Mouse (Mus musculus) heart, embryonic 14.5 days (tissue): ENCODE data around the gene Mdm4. TPM values are rescaled to one million over a fixed set of nuclear protein-coding genes. Genes with fewer than 3 reads are reported as not detected.

ENCODE experiments used
- ATAC-seq: fragments of 200-750 bp; cut with Nextera tagmentation; 2 replicates; pipeline ENCODE4 v1.8.0; 2017; ENCODE audit warnings: low read depth, moderate TSS enrichment; ENCODE audit not compliant: insufficient number of reproducible peaks, insufficient read depth, low FRiP score
- H3K27ac ChIP-seq, 2 experiments: fragments of 200-500 bp in 1 of 2; fragments of 300-500 bp in 1 of 2; sonication (generic) in 1 of 2; replicated peaks in 1 of 2; 2 replicates each; pipeline ENCODE4 v1.5.1; 2012 to 2014; ENCODE audit warnings: low read depth in 2 of 2, low read length in 2 of 2, control low read depth in 1 of 2, mild to moderate bottlenecking in 1 of 2, mixed read lengths in 1 of 2; ENCODE audit not compliant: control insufficient read depth in 1 of 2, insufficient read depth in 1 of 2
- H3K27me3 ChIP-seq: fragments of 300-500 bp; sonication (generic); 2 replicates; pipeline ENCODE4 v1.6.1; 2014; ENCODE audit warnings: mild to moderate bottlenecking, low read length, control low read depth; ENCODE audit not compliant: control insufficient read depth, insufficient read depth
- H3K36me3 ChIP-seq: fragments of 300-500 bp; sonication (generic); 2 replicates; pipeline ENCODE4 v1.6.1; 2014; ENCODE audit warnings: mild to moderate bottlenecking, control low read depth, low read length, mixed read lengths; ENCODE audit not compliant: control insufficient read depth, insufficient read depth
- H3K4me1 ChIP-seq, 2 experiments: fragments of 200-500 bp in 1 of 2; fragments of 300-500 bp in 1 of 2; sonication (generic) in 1 of 2; 2 replicates each; pipeline ENCODE4 v1.6.1; 2012 to 2014; ENCODE audit warnings: low read length in 2 of 2, control low read depth in 1 of 2, mixed read lengths in 1 of 2; ENCODE audit not compliant: control insufficient read depth in 2 of 2, insufficient read depth in 2 of 2
- H3K4me2 ChIP-seq: fragments of 300-500 bp; sonication (generic); 2 replicates; pipeline ENCODE4 v1.6.1; 2014; ENCODE audit warnings: mild to moderate bottlenecking, low read length
- H3K4me3 ChIP-seq, 2 experiments: fragments of 200-500 bp in 1 of 2; fragments of 300-500 bp in 1 of 2; sonication (generic) in 1 of 2; 2 replicates each; pipeline ENCODE4 v1.5.1; 2012 to 2014; ENCODE audit warnings: low read length in 2 of 2, mild to moderate bottlenecking in 2 of 2, control low read depth in 1 of 2, low read depth in 1 of 2, moderate library complexity in 1 of 2; ENCODE audit not compliant: control insufficient read depth in 1 of 2, insufficient read depth in 1 of 2
- H3K9ac ChIP-seq: fragments of 300-500 bp; sonication (generic); 2 replicates; pipeline ENCODE4 v1.6.1; 2014; ENCODE audit warnings: mild to moderate bottlenecking, low read length
- H3K9me3 ChIP-seq: fragments of 300-500 bp; sonication (generic); 2 replicates; pipeline ENCODE4 v1.6.1; 2016; ENCODE audit warnings: low read length, control low read depth; ENCODE audit not compliant: control insufficient read depth
- WGBS: fragments of 180-500 bp; shearing (Covaris S2); extraction: QIAGEN DNeasy Blood & Tissue Kit; methylation state at CpG from one replicate; pipeline ENCODE4 v1.1.7; 2014; 5-methylcytosine and 5-hydroxymethylcytosine counted together
- polyA plus RNA-seq: library from polyadenylated mRNA; unstranded; fragments of >200 nt; fragmentation: Nextera tagmentation; extraction: Ambion mirVana; gene quantifications from 2 replicates; pipeline ENCODE4 v1.2.1, GENCODE M21; 2014

Mdm4 gene
- polyA plus RNA-seq, 1 experiment from 2014 or later: 38.2 TPM

GRCm38 (mm10) chr1:132964691-132965090 lies 65.7 kb downstream of the Mdm4 start:
- H3K4me2 ChIP-seq: no peak overlapping the region
- no peak overlapping the region for H3K4me3 ChIP-seq
- H3K27ac ChIP-seq: no peak overlapping the region
- ATAC-seq: no peak
- H3K36me3 ChIP-seq: no peaks in the 10 kb centered on the region
- no peak overlapping the region for H3K9ac ChIP-seq
- H3K9me3 ChIP-seq: no peaks in the 10 kb centered on the region
- no peaks in the 10 kb centered on the region for H3K27me3 ChIP-seq
- 31% methylated on average over 4 of the region's 4 CpGs for WGBS
- H3K4me1 ChIP-seq: peaks cover 2 to 3% of the 10 kb centered on the region in 2 experiments; a peak in 1 of 4 replicates

GRCm38 (mm10) chr1:132964106-132964505 lies 66.3 kb downstream of the Mdm4 start:
- H3K36me3 ChIP-seq: no peaks in the 10 kb centered on the region
- no peaks in the 10 kb centered on the region for H3K9me3 ChIP-seq
- no peaks in the 10 kb centered on the region for H3K27me3 ChIP-seq
- H3K4me1 ChIP-seq: peaks cover 2 to 3% of the 10 kb centered on the region in 2 experiments; a peak in 1 of 4 replicates
- no peak overlapping the region for H3K27ac ChIP-seq
- 71% methylated on average over 2 of the region's 2 CpGs for WGBS
- H3K4me2 ChIP-seq: no peak overlapping the region
- no peak for ATAC-seq
- no peak overlapping the region for H3K9ac ChIP-seq
- H3K4me3 ChIP-seq: no peak overlapping the region

GRCm38 (mm10) chr1:132961751-132962150 lies 68.6 kb downstream of the Mdm4 start:
- no peak for ATAC-seq
- WGBS: 89% methylated on average over 3 of the region's 3 CpGs

GRCm38 (mm10) chr1:132956809-132957208 lies 73.6 kb downstream of the Mdm4 start:
- WGBS: 78% methylated on average over 5 of the region's 5 CpGs
- no peak overlapping the region for H3K27ac ChIP-seq
- no peak overlapping the region for H3K9ac ChIP-seq
- H3K9me3 ChIP-seq: no peaks in the 10 kb centered on the region
- H3K27me3 ChIP-seq: no peaks in the 10 kb centered on the region
- H3K4me1 ChIP-seq: no peaks in the 10 kb centered on the region
- no peaks in the 10 kb centered on the region for H3K36me3 ChIP-seq
- ATAC-seq: no peak
- no peak overlapping the region for H3K4me3 ChIP-seq
- H3K4me2 ChIP-seq: no peak overlapping the region

More at GRCm38 (mm10) chr1:132961751-132962150, 68.6 kb downstream of the Mdm4 start:
- Histone ChIP-seq H3K27me3 (no peaks in the 10 kb centered on the region), H3K36me3 (no peaks in the 10 kb centered on the region), H3K4me1 (peaks cover 2 to 3% of the 10 kb centered on the region in 2 experiments; a peak in 1 of 4 replicates), H3K4me3 (no peak overlapping the region), H3K9ac (no peak overlapping the region), H3K27ac (no peak overlapping the region), H3K9me3 (no peaks in the 10 kb centered on the region), H3K4me2 (no peak overlapping the region)

- ATAC-seq: no peak
- 66% methylated on average over 7 of the region's 7 CpGs for WGBS
- H3K4me3 ChIP-seq: no peak overlapping the region
- no peaks in the 10 kb centered on the region; the same call in 1 of the 2 replicates for H3K27me3 ChIP-seq
- no peaks in the 10 kb centered on the region for H3K36me3 ChIP-seq
- H3K9me3 ChIP-seq: no peaks in the 10 kb centered on the region
- no peak overlapping the region for H3K9ac ChIP-seq
- no peak overlapping the region for H3K4me2 ChIP-seq
- H3K4me1 ChIP-seq: no peaks in the 10 kb centered on the region
- H3K27ac ChIP-seq: no peak overlapping the region
These were observed 82.5 kb downstream of the Mdm4 start for GRCm38 (mm10) chr1:132947811-132948210.

GRCm38 (mm10) chr1:132945826-132946225 lies 84.5 kb downstream of the Mdm4 start:
- 67% methylated on average over 8 of the region's 8 CpGs for WGBS
- Histone ChIP-seq H3K9me3 (no peaks in the 10 kb centered on the region), H3K9ac (no peak overlapping the region), H3K27ac (no peak overlapping the region), H3K4me2 (no peak overlapping the region), H3K4me1 (no peaks in the 10 kb centered on the region), H3K27me3 (no peaks in the 10 kb centered on the region; the same call in 1 of the 2 replicates), H3K36me3 (no peaks in the 10 kb centered on the region), H3K4me3 (no peak overlapping the region)
- no peak for ATAC-seq

- no peak overlapping the region for H3K4me3 ChIP-seq
- no peak overlapping the region for H3K27ac ChIP-seq
- H3K9ac ChIP-seq: no peak overlapping the region
- 68% methylated on average over 8 of the region's 8 CpGs for WGBS
- no peaks in the 10 kb centered on the region for H3K27me3 ChIP-seq
- no peaks in the 10 kb centered on the region for H3K9me3 ChIP-seq
- H3K4me1 ChIP-seq: no peaks in the 10 kb centered on the region
- no peak overlapping the region for H3K4me2 ChIP-seq
- no peaks in the 10 kb centered on the region for H3K36me3 ChIP-seq
- no peak; the same call in 1 of the 2 replicates for ATAC-seq
These were observed 91.4 kb downstream of the Mdm4 start for GRCm38 (mm10) chr1:132938975-132939374.
